In genomic region chr13:51857156-51857555, GRCm38 (mm10) we compare ENCODE assay signal across 22 mouse cellular contexts.
"Had no signal": no experiment of that assay in that cellular context is flagged by ENCODE, and none has a peak within 500 bp of the region (broad histone marks: within the 10 kb centered on the region; RNA-seq: fewer than 3 reads in every experiment).

No protein-coding gene starts in this region.

- H3K27ac ChIP-seq: kidney, embryonic 15.5 days; left cerebral cortex, adult 2 months; liver, embryonic 14.5 days; lung, embryonic 15.5 days; midbrain, embryonic 10.5 days; neural tube, embryonic 12.5 days; neural tube, embryonic 15.5 days; stomach, postnatal 0 days had no signal

- H3K4me2 ChIP-seq: kidney, embryonic 15.5 days; lung, embryonic 15.5 days; neural tube, embryonic 12.5 days; neural tube, embryonic 15.5 days had no signal

- ATAC-seq: inflammation-experienced regulatory T-cells, adult 6 months had no signal

- H3K4me3 ChIP-seq: kidney, embryonic 15.5 days; left cerebral cortex, adult 2 months; lung, embryonic 15.5 days; megakaryocyte, embryonic 14.5 days; midbrain, embryonic 10.5 days; neural tube, embryonic 12.5 days; neural tube, embryonic 15.5 days had no signal

- H3K36me3 ChIP-seq: kidney, embryonic 15.5 days; lung, embryonic 15.5 days; midbrain, embryonic 10.5 days; neural tube, embryonic 12.5 days; neural tube, embryonic 15.5 days had no signal

- H3K9me3 ChIP-seq: kidney, embryonic 15.5 days; lung, embryonic 15.5 days; midbrain, embryonic 10.5 days; neural tube, embryonic 12.5 days; neural tube, embryonic 15.5 days had no signal

- H3K9ac ChIP-seq: kidney, embryonic 15.5 days; liver, embryonic 14.5 days; lung, embryonic 15.5 days; neural tube, embryonic 12.5 days; neural tube, embryonic 15.5 days had no signal

- DNase-seq: kidney, adult 18-20 months; kidney, postnatal 10 days; layer of hippocampus, postnatal 36 days; left cerebral cortex, postnatal 4 days; lung, adult 18-20 months; lung, postnatal 10 days; lung, postnatal 36 days; midbrain, embryonic 14.5 days; right cerebral cortex, adult 18-20 months; right cerebral cortex, postnatal 14 days; right cerebral cortex, postnatal 4 days; thymus, postnatal 25 days had no signal

- H3K27me3 ChIP-seq: lung, embryonic 15.5 days had no signal
